Mouse (Mus musculus): Measurements from ENCODE around the gene Ephb4. TPM values are rescaled to one million over a fixed set of nuclear protein-coding genes. Genes with fewer than 3 reads are reported as not detected.

Gene Ephb4
- polyA plus RNA-seq, 2 experiments = 78.1 to 102 TPM

GRCm38 (mm10) chr5:137419105-137419504 is 69.2 kb downstream of the Ephb4 start:
- no peaks in the 10 kb centered on the region for H3K4me1 ChIP-seq (ENCODE audit: control insufficient read depth, insufficient read depth, low read length)
- no peak overlapping the region for H3K27ac ChIP-seq (replicated peaks; ENCODE audit: low read depth, low read length)
- H3K4me3 ChIP-seq (replicated peaks; ENCODE audit: low read length) = no peak overlapping the region
- no peak for TF ChIP-seq POLR2A (IDR thresholded peaks at IDR 0.05; ENCODE audit: borderline replicate concordance, extremely low read depth, insufficient read depth, insufficient read length)
- no peaks in the 10 kb centered on the region for H3K27me3 ChIP-seq (ENCODE audit: control insufficient read depth, insufficient read depth, low read length)
- H3K9me3 ChIP-seq (ENCODE audit: control insufficient read depth, low read length) = no peaks in the 10 kb centered on the region
- no peak overlapping the region for H3K4me2 ChIP-seq (replicated peaks; ENCODE audit: low read depth, low read length, severe bottlenecking)
- ATAC-seq (ENCODE audit: low FRiP score, low read depth) = no peak
- WGBS = 59% methylated on average over 9 of the region's 9 CpGs
- no peak for DNase-seq (ENCODE audit: low spot score)
- no peak overlapping the region for H3K9ac ChIP-seq (ENCODE audit: low read depth, low read length, severe bottlenecking)
- H3K36me3 ChIP-seq (ENCODE audit: control insufficient read depth, insufficient read depth, low read length) = no peaks in the 10 kb centered on the region

GRCm38 (mm10) chr5:137419841-137420240 is 69.9 kb downstream of the Ephb4 start:
- Histone ChIP-seq H3K4me3 (replicated peaks; ENCODE audit: low read length) (no peak overlapping the region), H3K36me3 (ENCODE audit: control insufficient read depth, insufficient read depth, low read length) (no peaks in the 10 kb centered on the region), H3K4me1 (ENCODE audit: control insufficient read depth, insufficient read depth, low read length) (no peaks in the 10 kb centered on the region), H3K9ac (ENCODE audit: low read depth, low read length, severe bottlenecking) (no peak overlapping the region), H3K27ac (replicated peaks; ENCODE audit: low read depth, low read length) (no peak overlapping the region), H3K4me2 (replicated peaks; ENCODE audit: low read depth, low read length, severe bottlenecking) (no peak overlapping the region), H3K9me3 (ENCODE audit: control insufficient read depth, low read length) (no peaks in the 10 kb centered on the region), H3K27me3 (ENCODE audit: control insufficient read depth, insufficient read depth, low read length) (no peaks in the 10 kb centered on the region)
- no peak for TF ChIP-seq POLR2A (IDR thresholded peaks at IDR 0.05; ENCODE audit: borderline replicate concordance, extremely low read depth, insufficient read depth, insufficient read length)
- WGBS = 78% methylated on average over 4 of the region's 4 CpGs
- DNase-seq (ENCODE audit: low spot score) = no peak
- ATAC-seq (ENCODE audit: low FRiP score, low read depth) = no peak

DNA sequence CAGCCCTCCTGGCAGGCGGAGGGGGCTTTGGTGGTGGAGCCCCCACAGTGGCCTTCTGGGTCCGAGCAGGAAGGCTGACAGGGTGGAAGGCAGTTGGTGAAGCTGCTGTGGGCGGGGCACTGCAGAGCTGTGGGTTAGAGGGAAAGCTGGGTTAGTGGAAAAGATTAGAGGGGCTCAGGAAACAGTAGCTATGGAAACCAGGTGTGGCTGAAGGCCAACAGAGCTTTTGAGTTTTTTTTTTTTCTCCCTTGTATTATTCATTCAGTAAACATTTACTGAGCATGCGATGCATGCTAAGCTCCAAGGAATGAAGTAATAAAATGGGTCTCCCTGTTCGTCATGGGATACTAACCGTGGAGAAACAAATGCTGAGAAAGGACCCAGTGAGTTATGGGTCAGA is 75.7 kb downstream of the Ephb4 start:
- peak; percentile 3 for DNase-seq (ENCODE audit: low spot score)

More for the DNA sequence above, 75.7 kb downstream of the Ephb4 start:
- 0 out of 2 replicates have a peak, but pooled peaks cover 5% of the 10 kb centered on the region for H3K4me1 ChIP-seq (ENCODE audit: control insufficient read depth, insufficient read depth, low read length)
- H3K4me3 ChIP-seq (replicated peaks; ENCODE audit: low read length) = no peak overlapping the region
- H3K27me3 ChIP-seq (ENCODE audit: control insufficient read depth, insufficient read depth, low read length) = no peaks in the 10 kb centered on the region
- H3K9me3 ChIP-seq (ENCODE audit: control insufficient read depth, low read length) = no peaks in the 10 kb centered on the region
- no peak overlapping the region for H3K9ac ChIP-seq (ENCODE audit: low read depth, low read length, severe bottlenecking)
- no peaks in the 10 kb centered on the region for H3K36me3 ChIP-seq (ENCODE audit: control insufficient read depth, insufficient read depth, low read length)
- WGBS = 36% methylated on average over 6 of the region's 6 CpGs
- no peak overlapping the region for H3K27ac ChIP-seq (replicated peaks; ENCODE audit: low read depth, low read length)
- no peak for ATAC-seq (ENCODE audit: low FRiP score, low read depth)
- no peak overlapping the region for H3K4me2 ChIP-seq (replicated peaks; ENCODE audit: low read depth, low read length, severe bottlenecking)
- TF ChIP-seq POLR2A (IDR thresholded peaks at IDR 0.05; ENCODE audit: borderline replicate concordance, extremely low read depth, insufficient read depth, insufficient read length) = no peak

Other genes starting within 250 kb of the Ephb4 start
- 3.1 and 4.0 TPM in 2 replicates for gene Trim56, start 233.9 kb upstream of the Ephb4 start, polyA plus RNA-seq (2012; rRNA removed)
- 9.1 and 9.5 TPM in 2 replicates for gene Trim56, start 233.9 kb upstream of the Ephb4 start, polyA plus RNA-seq (2014; fragmentation: Nextera tagmentation; extraction: Ambion mirVana)
- gene Muc3, start 200.8 kb upstream of the Ephb4 start, polyA plus RNA-seq (2012; rRNA removed) = not detected in 2 replicates
- gene Muc3, start 200.8 kb upstream of the Ephb4 start, polyA plus RNA-seq (2014; fragmentation: Nextera tagmentation; extraction: Ambion mirVana) = not detected in 2 replicates
- 0.73 and 1.4 TPM in 2 replicates for gene Muc3a, start 137.7 kb upstream of the Ephb4 start, polyA plus RNA-seq (2012; rRNA removed)
- 0.10 TPM in 1 of 2 replicates, not detected in the other for gene Muc3a, start 137.7 kb upstream of the Ephb4 start, polyA plus RNA-seq (2014; fragmentation: Nextera tagmentation; extraction: Ambion mirVana)
- 21.8 and 28.7 TPM in 2 replicates for gene Ache, start 62.6 kb upstream of the Ephb4 start, polyA plus RNA-seq (2012; rRNA removed)
- 18.0 and 21.8 TPM in 2 replicates for gene Ache, start 62.6 kb upstream of the Ephb4 start, polyA plus RNA-seq (2014; fragmentation: Nextera tagmentation; extraction: Ambion mirVana)
- gene Ufsp1, start 55.5 kb upstream of the Ephb4 start, polyA plus RNA-seq (2012; rRNA removed) = 10.4 and 10.5 TPM in 2 replicates
- gene Ufsp1, start 55.5 kb upstream of the Ephb4 start, polyA plus RNA-seq (2014; fragmentation: Nextera tagmentation; extraction: Ambion mirVana) = 9.8 and 10.2 TPM in 2 replicates
- gene Srrt, start 42.4 kb upstream of the Ephb4 start, polyA plus RNA-seq (2012; rRNA removed) = 263 and 300 TPM in 2 replicates
- gene Srrt, start 42.4 kb upstream of the Ephb4 start, polyA plus RNA-seq (2014; fragmentation: Nextera tagmentation; extraction: Ambion mirVana) = 104 and 109 TPM in 2 replicates
- gene Trip6, start 35.7 kb upstream of the Ephb4 start, polyA plus RNA-seq (2012; rRNA removed) = 131 and 155 TPM in 2 replicates
- 91.0 and 105 TPM in 2 replicates for gene Trip6, start 35.7 kb upstream of the Ephb4 start, polyA plus RNA-seq (2014; fragmentation: Nextera tagmentation; extraction: Ambion mirVana)
- 20.2 and 26.1 TPM in 2 replicates for gene Slc12a9, start 16.5 kb upstream of the Ephb4 start, polyA plus RNA-seq (2012; rRNA removed)
- gene Slc12a9, start 16.5 kb upstream of the Ephb4 start, polyA plus RNA-seq (2014; fragmentation: Nextera tagmentation; extraction: Ambion mirVana) = 8.0 and 11.9 TPM in 2 replicates
- gene Zan, start 127.0 kb downstream of the Ephb4 start, polyA plus RNA-seq (2012; rRNA removed) = 0.35 and 0.37 TPM in 2 replicates
- gene Zan, start 127.0 kb downstream of the Ephb4 start, polyA plus RNA-seq (2014; fragmentation: Nextera tagmentation; extraction: Ambion mirVana) = 0.11 TPM in 1 of 2 replicates, not detected in the other
- gene Pop7, start 152.4 kb downstream of the Ephb4 start, polyA plus RNA-seq (2012; rRNA removed) = 40.6 and 50.4 TPM in 2 replicates
- gene Pop7, start 152.4 kb downstream of the Ephb4 start, polyA plus RNA-seq (2014; fragmentation: Nextera tagmentation; extraction: Ambion mirVana) = 52.1 and 54.2 TPM in 2 replicates
- 45.1 and 51.5 TPM in 2 replicates for gene Gigyf1, start 168.4 kb downstream of the Ephb4 start, polyA plus RNA-seq (2012; rRNA removed)
- 11.8 and 13.3 TPM in 2 replicates for gene Gigyf1, start 168.4 kb downstream of the Ephb4 start, polyA plus RNA-seq (2014; fragmentation: Nextera tagmentation; extraction: Ambion mirVana)
- gene Epo, start 183.1 kb downstream of the Ephb4 start, polyA plus RNA-seq (2012; rRNA removed) = 0.12 and 0.19 TPM in 2 replicates
- 0.83 TPM in 1 of 2 replicates, not detected in the other for gene Epo, start 183.1 kb downstream of the Ephb4 start, polyA plus RNA-seq (2014; fragmentation: Nextera tagmentation; extraction: Ambion mirVana)
- gene Gnb2, start 183.4 kb downstream of the Ephb4 start, polyA plus RNA-seq (2012; rRNA removed) = 770 and 1,100 TPM in 2 replicates
- 460 and 474 TPM in 2 replicates for gene Gnb2, start 183.4 kb downstream of the Ephb4 start, polyA plus RNA-seq (2014; fragmentation: Nextera tagmentation; extraction: Ambion mirVana)
- 0.92 and 1.1 TPM in 2 replicates for gene Actl6b, start 203.4 kb downstream of the Ephb4 start, polyA plus RNA-seq (2012; rRNA removed)
- gene Actl6b, start 203.4 kb downstream of the Ephb4 start, polyA plus RNA-seq (2014; fragmentation: Nextera tagmentation; extraction: Ambion mirVana) = 0.21 and 0.39 TPM in 2 replicates
- 1.6 and 2.1 TPM in 2 replicates for gene Tfr2, start 219.7 kb downstream of the Ephb4 start, polyA plus RNA-seq (2012; rRNA removed)
- 0.79 and 1.3 TPM in 2 replicates for gene Tfr2, start 219.7 kb downstream of the Ephb4 start, polyA plus RNA-seq (2014; fragmentation: Nextera tagmentation; extraction: Ambion mirVana)